In the genomic region with DNA sequence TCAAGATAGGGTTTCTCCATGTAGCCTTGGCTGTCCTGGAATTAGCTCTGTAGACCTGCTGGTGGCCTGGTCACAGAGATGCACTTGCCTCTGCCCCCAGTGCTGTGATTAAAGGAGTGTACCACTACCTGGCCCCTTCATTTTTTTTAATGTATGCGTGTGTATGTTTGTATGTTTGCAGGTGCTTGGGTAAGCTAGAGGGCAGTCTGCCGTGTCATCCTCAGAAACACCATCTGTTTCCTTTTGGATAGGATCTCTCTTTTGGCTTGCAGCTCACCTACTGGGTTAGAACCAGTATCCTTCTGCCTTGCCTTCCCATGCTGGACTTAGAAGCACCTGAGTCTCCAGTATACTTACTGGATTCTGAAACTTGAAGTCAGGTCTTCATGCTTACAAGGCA, we compare ENCODE assay signal across 26 mouse cellular contexts. TPM values are rescaled to one million over a fixed set of nuclear protein-coding genes. Genes with fewer than 3 reads are reported as not detected.
DNase-seq lines count a peak whose midpoint lies in the region; ATAC-seq and TF ChIP-seq lines count a peak whose summit lies in the region.
"Had no signal": no experiment of that assay in that cellular context is flagged by ENCODE, and none has a peak within 500 bp of the region (broad histone marks: within the 10 kb centered on the region; RNA-seq: fewer than 3 reads in every experiment).

No protein-coding gene starts in this region.

- H3K27ac ChIP-seq in intestine, embryonic 14.5 days (ENCODE audit: low read depth), result no peak overlapping the region
- H3K27ac ChIP-seq in intestine, postnatal 0 days (ENCODE audit: low read depth, low read length), result no peak overlapping the region
- no peak overlapping the region for H3K27ac ChIP-seq in limb, embryonic 10.5 days
- H3K27ac ChIP-seq: embryonic facial prominence, embryonic 12.5 days; forebrain, embryonic 15.5 days; heart, embryonic 13.5 days; hindbrain, embryonic 10.5 days; hindbrain, embryonic 15.5 days; kidney, postnatal 0 days; lung, embryonic 15.5 days had no signal

- H3K4me3 ChIP-seq in intestine, embryonic 14.5 days (ENCODE audit: low read depth, low read length), result no peak overlapping the region
- H3K4me3 ChIP-seq in intestine, postnatal 0 days (ENCODE audit: low read depth, low read length), result no peak overlapping the region
- H3K4me3 ChIP-seq in limb, embryonic 10.5 days, result no peak overlapping the region
- H3K4me3 ChIP-seq: embryonic facial prominence, embryonic 12.5 days; forebrain, embryonic 15.5 days; heart, embryonic 13.5 days; hindbrain, embryonic 10.5 days; hindbrain, embryonic 15.5 days; lung, embryonic 15.5 days had no signal

- H3K9me3 ChIP-seq in intestine, embryonic 14.5 days (ENCODE audit: control insufficient read depth, low read length), result no peaks in the 10 kb centered on the region
- no peaks in the 10 kb centered on the region for H3K9me3 ChIP-seq in intestine, postnatal 0 days (ENCODE audit: control insufficient read depth)
- H3K9me3 ChIP-seq in limb, embryonic 10.5 days (replicated peaks), result no peaks in the 10 kb centered on the region
- H3K9me3 ChIP-seq: embryonic facial prominence, embryonic 12.5 days; forebrain, embryonic 15.5 days; heart, embryonic 13.5 days; hindbrain, embryonic 10.5 days; hindbrain, embryonic 15.5 days; lung, embryonic 15.5 days had no signal

- no peak for TF ChIP-seq CTCF in intestine, postnatal 0 days (IDR thresholded peaks at IDR 0.05; ENCODE audit: low read depth)

- peak; percentile 21 for DNase-seq in intestine, embryonic 14.5 days (ENCODE audit: low spot score)
- DNase-seq in cerebellum, adult 11-12 months, result peak; percentile 64
- peak; percentile 76 for DNase-seq in cerebellum, adult 9-11 months
- no peak for DNase-seq in limb, embryonic 10.5 days (ENCODE audit: low spot score)
- no peak for DNase-seq in adrenal gland, postnatal 4 days (ENCODE audit: low spot score in 2 of 2)
- DNase-seq: adrenal gland, postnatal 14 days; embryo, embryonic 11 days; heart, postnatal 10 days; kidney, adult 2 months; kidney, postnatal 4 days; layer of hippocampus, adult 9-11 months; liver; right cerebral cortex, postnatal 4 days had no signal

- no peaks in the 10 kb centered on the region for H3K36me3 ChIP-seq in intestine, embryonic 14.5 days (ENCODE audit: control insufficient read depth, insufficient read depth, low read length)
- H3K36me3 ChIP-seq in intestine, postnatal 0 days (ENCODE audit: control insufficient read depth, insufficient read depth), result no peaks in the 10 kb centered on the region
- H3K36me3 ChIP-seq in limb, embryonic 10.5 days, result no peaks in the 10 kb centered on the region
- H3K36me3 ChIP-seq: embryonic facial prominence, embryonic 12.5 days; forebrain, embryonic 15.5 days; hindbrain, embryonic 10.5 days; hindbrain, embryonic 15.5 days; lung, embryonic 15.5 days had no signal

- ATAC-seq in intestine, embryonic 14.5 days (replicated peaks; ENCODE audit: low FRiP score, low TSS enrichment, low read depth), result no peak
- no peak for ATAC-seq in intestine, postnatal 0 days
- 0 out of 2 replicates have a peak, but pooled peaks have one; percentile 18 for ATAC-seq in megakaryocyte-erythroid progenitor cell, adult 5-6 weeks (replicated peaks; ENCODE audit: low FRiP score, low TSS enrichment, poor library complexity, severe bottlenecking)
- ATAC-seq: forebrain, embryonic 15.5 days; inflammation-experienced regulatory T-cells, adult 6 months; midbrain, embryonic 16.5 days; Patski had no signal

- H3K4me2 ChIP-seq in intestine, embryonic 14.5 days (ENCODE audit: low read length), result no peak overlapping the region
- no peak overlapping the region for H3K4me2 ChIP-seq in intestine, postnatal 0 days (replicated peaks; ENCODE audit: low read depth)
- H3K4me2 ChIP-seq: embryonic facial prominence, embryonic 12.5 days; forebrain, embryonic 15.5 days; heart, embryonic 13.5 days; hindbrain, embryonic 15.5 days; lung, embryonic 15.5 days; midbrain, embryonic 11.5 days had no signal

- H3K9ac ChIP-seq in intestine, embryonic 14.5 days (ENCODE audit: low read length), result no peak overlapping the region
- no peak overlapping the region for H3K9ac ChIP-seq in intestine, postnatal 0 days (ENCODE audit: low read depth, low read length)
- H3K9ac ChIP-seq: embryonic facial prominence, embryonic 12.5 days; forebrain, embryonic 15.5 days; heart, embryonic 13.5 days; hindbrain, embryonic 15.5 days; lung, embryonic 15.5 days had no signal

- H3K27me3 ChIP-seq in intestine, embryonic 14.5 days (replicated peaks; ENCODE audit: control insufficient read depth, insufficient read depth, low read length), result no peaks in the 10 kb centered on the region
- no peaks in the 10 kb centered on the region for H3K27me3 ChIP-seq in intestine, postnatal 0 days (replicated peaks; ENCODE audit: control insufficient read depth, insufficient read depth, low read length)
- H3K27me3 ChIP-seq in limb, embryonic 10.5 days (ENCODE audit: low read depth, poor library complexity, severe bottlenecking), result no peaks in the 10 kb centered on the region
- H3K27me3 ChIP-seq: embryonic facial prominence, embryonic 12.5 days; forebrain, embryonic 15.5 days; heart, embryonic 13.5 days; hindbrain, embryonic 15.5 days; lung, embryonic 15.5 days; Patski had no signal

- 93% methylated on average over 2 of the region's 2 CpGs for WGBS in intestine, embryonic 14.5 days
- WGBS in intestine, postnatal 0 days, result 79% methylated on average over 2 of the region's 2 CpGs
- 88% methylated on average over 2 of the region's 2 CpGs for WGBS in limb, embryonic 10.5 days

- H3K4me1 ChIP-seq in intestine, embryonic 14.5 days (replicated peaks; ENCODE audit: control insufficient read depth, insufficient read depth, low read length), result peaks cover 8% of the 10 kb centered on the region
- no peaks in the 10 kb centered on the region; the same call in 1 of the 2 replicates for H3K4me1 ChIP-seq in intestine, postnatal 0 days (replicated peaks; ENCODE audit: control insufficient read depth, insufficient read depth, low read length)
- H3K4me1 ChIP-seq in limb, embryonic 10.5 days, result peaks cover 13% of the 10 kb centered on the region

RNA-seq across cellular contexts. Expression of a gene that starts 29.5 kb away (rescaled TPM):
- polyA plus RNA-seq in intestine, embryonic 14.5 days (2014; fragmentation: Nextera tagmentation; extraction: Ambion mirVana), result 47.3 and 52.5 TPM in 2 replicates
- 20.1 and 20.5 TPM in 2 replicates for polyA plus RNA-seq in intestine, postnatal 0 days (2015; fragmentation: Nextera tagmentation; extraction: Ambion mirVana)
- total RNA-seq in megakaryocyte-erythroid progenitor cell, adult 5-6 weeks (2014; fragmentation: Nextera tagmentation), result 25.8 and 34.8 TPM in 2 replicates
- 23.8 TPM in 2 replicates for total RNA-seq in megakaryocyte-erythroid progenitor cell, adult 5-6 weeks (2017)
- polyA plus RNA-seq in limb, embryonic 10.5 days (2016; fragmentation: Nextera tagmentation; extraction: Ambion mirVana), result 44.2 and 49.2 TPM in 2 replicates
- total RNA-seq in adrenal gland, postnatal 4 days (2021), result 10 to 100 TPM; 75.9 to 76.6 TPM

Comparison
In these comparisons a context has a peak if more than half of its experiments do, and no peak if none do; other contexts are left out.
1. DNase-seq: peak in intestine, embryonic 14.5 days (single experiment), cerebellum, adult 11-12 months (single experiment) and cerebellum, adult 9-11 months (single experiment); none in limb, embryonic 10.5 days (single experiment) and adrenal gland, postnatal 4 days (0 of 2).